Mouse (Mus musculus) liver, embryonic 13.5 days (tissue): ENCODE data around the gene Polr3e. TPM values are rescaled to one million over a fixed set of nuclear protein-coding genes. Genes with fewer than 3 reads are reported as not detected.

Experiments
- ATAC-seq: fragments of 200-750 bp; cut with Nextera tagmentation; 2 replicates; pipeline ENCODE4 v1.8.0; 2017; ENCODE audit warnings: low read depth, mild to moderate bottlenecking, moderate number of reproducible peaks, moderate library complexity
- DNase-seq: peaks from one replicate; pipeline ENCODE4 v3.0.0; 2022
- H3K27ac ChIP-seq: fragments of 300-500 bp; sonication (generic); 2 replicates; pipeline ENCODE4 v1.5.1; 2015; ENCODE audit warnings: moderate library complexity, mild to moderate bottlenecking, inconsistent platforms
- H3K27me3 ChIP-seq: fragments of 300-500 bp; sonication (generic); 2 replicates; pipeline ENCODE4 v1.6.1; 2015; ENCODE audit warnings: mild to moderate bottlenecking, inconsistent platforms
- H3K36me3 ChIP-seq: fragments of 300-500 bp; sonication (generic); 2 replicates; pipeline ENCODE4 v1.6.1; 2015; ENCODE audit warnings: mild to moderate bottlenecking, inconsistent platforms
- H3K4me1 ChIP-seq: fragments of 300-500 bp; sonication (generic); replicated peaks from 2 replicates; pipeline ENCODE4 v1.6.1; 2015; ENCODE audit warnings: inconsistent platforms
- H3K4me2 ChIP-seq: fragments of 300-500 bp; sonication (generic); 2 replicates; pipeline ENCODE4 v1.6.1; 2015; ENCODE audit warnings: inconsistent platforms, mild to moderate bottlenecking, moderate library complexity
- H3K4me3 ChIP-seq: fragments of 300-500 bp; sonication (generic); replicated peaks from 2 replicates; pipeline ENCODE4 v1.5.1; 2015; ENCODE audit warnings: mild to moderate bottlenecking, inconsistent platforms
- H3K9ac ChIP-seq: fragments of 300-500 bp; sonication (generic); 2 replicates; pipeline ENCODE4 v1.6.1; 2015; ENCODE audit warnings: mild to moderate bottlenecking, inconsistent platforms
- H3K9me3 ChIP-seq: fragments of 300-500 bp; sonication (generic); replicated peaks from 2 replicates; pipeline ENCODE4 v1.6.1; 2016; ENCODE audit warnings: inconsistent platforms
- WGBS: fragments of 180-500 bp; shearing (Covaris S2); methylation state at CpG from one replicate; pipeline ENCODE4 v1.1.7; 2015; ENCODE audit not compliant: insufficient replicate concordance; 5-methylcytosine and 5-hydroxymethylcytosine counted together
- polyA plus RNA-seq: library from polyadenylated mRNA; unstranded; fragments of >200 nt; fragmentation: Nextera tagmentation; extraction: Ambion mirVana; gene quantifications from 2 replicates; pipeline ENCODE4 v1.2.1, GENCODE M21; 2015

Gene Polr3e
- 19.3 and 21.1 TPM in 2 replicates for polyA plus RNA-seq

DNA sequence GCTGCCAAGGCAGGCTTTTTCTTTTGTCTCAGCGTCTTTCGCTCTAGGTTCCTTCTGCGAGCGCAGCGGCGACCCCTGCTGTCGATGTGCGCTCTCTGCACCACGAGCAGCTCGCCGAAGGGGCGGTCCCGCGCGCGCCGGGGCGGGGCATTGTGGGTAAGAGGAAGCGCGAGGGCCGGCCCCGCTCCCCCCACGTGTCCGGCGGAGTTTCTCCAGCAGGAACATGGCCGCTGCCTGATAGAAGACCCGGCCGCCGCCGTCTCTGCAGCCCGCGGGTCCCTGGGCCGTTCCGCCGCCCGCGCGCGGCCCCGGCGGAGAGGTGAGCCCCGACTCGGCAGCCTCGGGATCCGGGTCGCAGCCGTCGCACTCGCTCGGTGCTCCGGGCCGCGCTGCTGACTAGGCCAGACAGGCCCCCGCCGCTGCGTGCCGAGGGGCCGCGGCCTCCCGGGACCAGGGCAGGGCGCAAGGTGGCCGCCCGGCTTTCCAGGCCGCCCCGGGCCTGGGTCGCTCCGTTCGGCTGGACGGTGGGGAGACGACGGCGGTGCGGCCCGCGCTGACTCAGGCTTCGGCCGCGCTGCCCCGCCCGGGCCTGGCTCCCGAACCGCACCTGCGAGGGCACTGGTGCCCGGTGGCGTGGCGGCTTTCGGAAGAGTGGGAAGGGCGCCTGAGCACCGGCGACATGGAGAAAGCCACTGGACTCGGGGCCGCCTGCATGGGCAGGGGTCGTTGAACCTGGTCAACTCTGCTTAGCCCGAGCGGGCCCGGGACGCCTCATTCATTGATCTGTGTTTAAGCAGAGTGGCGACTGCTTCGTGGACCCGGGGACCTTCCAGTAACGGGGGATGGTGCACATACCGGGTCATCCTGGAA is at the start of gene Polr3e:
Gene Polr3e (plus strand): TSS at position 153 of the 870 bp plus-strand sequence.
- Histone ChIP-seq H3K36me3 (peaks cover 15% of the 10 kb centered on the region), H3K9me3 (no peaks in the 10 kb centered on the region), H3K27ac (peak within 1 kb of the TSS; percentile 92), H3K4me1 (peaks cover 35% of the 10 kb centered on the region), H3K4me3 (peak within 1 kb of the TSS; percentile 97), H3K4me2 (peak within 1 kb of the TSS; percentile 96), H3K9ac (peak within 1 kb of the TSS; percentile 97), H3K27me3 (no peaks in the 10 kb centered on the region)
- DNase-seq: peak; percentile 99
- WGBS: under 1% methylated on average over 102 of the region's 102 CpGs
- ATAC-seq: peak; percentile 87

DNA sequence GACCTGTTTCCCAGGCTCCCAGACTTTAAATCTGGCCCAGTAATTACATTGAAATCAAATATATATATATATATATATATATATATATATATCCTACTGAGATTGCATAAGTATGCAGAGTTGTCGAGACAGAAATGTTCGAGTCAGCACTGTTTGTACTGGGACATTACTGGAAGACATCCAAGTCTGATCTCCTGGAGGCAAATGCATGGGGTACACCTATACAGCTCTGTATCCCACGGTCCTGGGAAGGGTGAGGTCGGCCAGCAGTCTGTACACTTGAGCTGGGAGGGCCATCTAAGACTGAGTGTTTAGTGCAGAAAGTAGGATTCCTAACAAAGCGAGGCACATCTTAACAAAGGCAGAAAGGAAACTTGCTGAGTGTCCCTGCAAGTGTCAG is 47.7 kb upstream of the Polr3e start:
- DNase-seq: no peak
- no peak overlapping the region for H3K4me2 ChIP-seq
- H3K9ac ChIP-seq: peak overlapping the region; percentile 19; the same call in 1 of the 2 replicates
- H3K27me3 ChIP-seq: no peaks in the 10 kb centered on the region
- WGBS: 55% methylated on average over 5 of the region's 5 CpGs
- H3K9me3 ChIP-seq: no peaks in the 10 kb centered on the region
- peaks cover 58% of the 10 kb centered on the region for H3K36me3 ChIP-seq
- H3K4me1 ChIP-seq: peaks cover 98% of the 10 kb centered on the region
- H3K4me3 ChIP-seq: no peak overlapping the region
- H3K27ac ChIP-seq: peak overlapping the region; percentile 99
- ATAC-seq: no peak

DNA sequence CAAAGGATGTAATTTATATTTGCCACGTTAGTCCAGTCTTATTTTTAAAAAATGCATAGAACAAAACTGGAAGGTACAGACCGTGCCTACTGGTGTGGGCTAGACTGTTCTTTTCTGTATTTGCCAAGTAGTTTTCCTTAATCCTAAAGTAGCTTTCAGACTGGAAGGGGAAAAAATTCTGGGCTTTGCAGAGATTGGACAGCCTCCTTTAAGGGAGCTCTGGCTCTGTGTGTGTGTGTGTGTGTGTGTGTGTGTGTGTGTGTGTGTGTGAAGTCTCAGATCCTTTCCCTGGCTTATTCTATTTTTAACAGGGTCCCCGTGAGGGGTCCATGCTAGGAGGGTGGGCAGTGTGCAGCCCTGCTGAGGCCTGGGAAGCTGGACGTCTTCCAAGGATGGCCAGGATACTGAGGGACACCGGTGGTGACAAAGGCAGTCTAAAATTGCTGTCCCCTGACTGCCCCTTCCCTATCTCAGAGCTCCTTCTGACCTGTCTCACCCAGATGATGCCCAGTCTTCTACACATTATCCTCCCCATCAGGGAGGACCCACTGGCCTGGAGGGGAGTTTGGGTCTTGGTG is 47.0 kb upstream of the Polr3e start:
- Histone ChIP-seq H3K4me3 (no peak overlapping the region), H3K27me3 (no peaks in the 10 kb centered on the region), H3K4me2 (no peak overlapping the region), H3K4me1 (peaks cover 98% of the 10 kb centered on the region), H3K27ac (peak overlapping the region; percentile 99), H3K9ac (peak overlapping the region; percentile 50), H3K9me3 (no peaks in the 10 kb centered on the region), H3K36me3 (peaks cover 58% of the 10 kb centered on the region)
- WGBS: 70% methylated on average over 5 of the region's 5 CpGs
- ATAC-seq: no peak
- no peak for DNase-seq

DNA sequence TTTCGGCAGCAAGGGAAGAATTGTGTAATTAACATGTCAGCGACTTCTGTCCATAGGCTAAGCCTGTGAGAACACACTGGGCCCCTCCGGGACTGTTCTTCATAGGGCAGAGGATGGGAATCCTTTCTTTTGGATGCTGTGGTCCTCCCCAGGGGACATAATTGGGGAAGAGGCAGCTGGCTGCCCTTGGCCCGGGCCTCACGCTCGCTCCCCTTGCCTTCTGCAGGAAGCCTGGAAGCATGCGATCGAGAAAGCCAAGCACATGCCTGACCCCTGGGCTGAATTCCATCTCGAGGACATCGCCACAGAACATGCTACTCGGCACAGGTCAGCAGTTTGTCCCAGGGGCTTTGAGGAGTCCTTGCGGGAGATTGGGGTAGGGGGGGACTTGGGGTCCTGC is 44.5 kb upstream of the Polr3e start:
- Histone ChIP-seq H3K9ac (peak overlapping the region; percentile 20; the same call in 1 of the 2 replicates), H3K9me3 (no peaks in the 10 kb centered on the region), H3K4me3 (no peak overlapping the region), H3K27ac (peak overlapping the region; percentile 99), H3K4me2 (no peak overlapping the region), H3K27me3 (no peaks in the 10 kb centered on the region), H3K36me3 (peaks cover 62% of the 10 kb centered on the region), H3K4me1 (peaks cover 96% of the 10 kb centered on the region)
- 89% methylated on average over 12 of the region's 12 CpGs for WGBS
- ATAC-seq (no peak), DNase-seq (no peak)

DNA sequence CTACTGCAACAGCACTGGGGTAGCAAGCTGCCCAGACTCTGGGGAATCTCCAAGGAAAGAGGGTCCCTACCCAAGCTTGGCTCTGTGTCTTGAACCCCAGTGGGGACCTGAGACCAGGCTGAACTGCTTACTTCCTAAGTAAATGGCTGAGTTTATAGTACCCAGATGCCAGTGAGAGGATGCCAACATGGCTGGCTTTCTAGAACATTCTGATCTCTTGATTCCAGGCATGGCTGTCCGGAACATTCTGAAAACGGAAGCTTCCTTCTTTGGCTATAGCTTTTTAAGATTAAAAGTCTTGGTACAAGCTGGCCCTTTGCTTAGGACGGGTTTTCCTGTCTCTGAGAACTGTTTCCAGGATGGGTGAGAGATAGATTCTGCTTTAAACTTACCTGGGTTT is 43.5 kb upstream of the Polr3e start:
- H3K27me3 ChIP-seq: no peaks in the 10 kb centered on the region
- H3K4me1 ChIP-seq: peaks cover 96% of the 10 kb centered on the region
- DNase-seq (no peak), ATAC-seq (no peak)
- no peaks in the 10 kb centered on the region for H3K9me3 ChIP-seq
- peaks cover 64% of the 10 kb centered on the region for H3K36me3 ChIP-seq
- peak overlapping the region; percentile 76 for H3K9ac ChIP-seq
- peak overlapping the region; percentile 99 for H3K27ac ChIP-seq
- WGBS: 86% methylated on average over 3 of the region's 3 CpGs
- peak overlapping the region; percentile 38 for H3K4me3 ChIP-seq
- H3K4me2 ChIP-seq: peak overlapping the region; percentile 62

DNA sequence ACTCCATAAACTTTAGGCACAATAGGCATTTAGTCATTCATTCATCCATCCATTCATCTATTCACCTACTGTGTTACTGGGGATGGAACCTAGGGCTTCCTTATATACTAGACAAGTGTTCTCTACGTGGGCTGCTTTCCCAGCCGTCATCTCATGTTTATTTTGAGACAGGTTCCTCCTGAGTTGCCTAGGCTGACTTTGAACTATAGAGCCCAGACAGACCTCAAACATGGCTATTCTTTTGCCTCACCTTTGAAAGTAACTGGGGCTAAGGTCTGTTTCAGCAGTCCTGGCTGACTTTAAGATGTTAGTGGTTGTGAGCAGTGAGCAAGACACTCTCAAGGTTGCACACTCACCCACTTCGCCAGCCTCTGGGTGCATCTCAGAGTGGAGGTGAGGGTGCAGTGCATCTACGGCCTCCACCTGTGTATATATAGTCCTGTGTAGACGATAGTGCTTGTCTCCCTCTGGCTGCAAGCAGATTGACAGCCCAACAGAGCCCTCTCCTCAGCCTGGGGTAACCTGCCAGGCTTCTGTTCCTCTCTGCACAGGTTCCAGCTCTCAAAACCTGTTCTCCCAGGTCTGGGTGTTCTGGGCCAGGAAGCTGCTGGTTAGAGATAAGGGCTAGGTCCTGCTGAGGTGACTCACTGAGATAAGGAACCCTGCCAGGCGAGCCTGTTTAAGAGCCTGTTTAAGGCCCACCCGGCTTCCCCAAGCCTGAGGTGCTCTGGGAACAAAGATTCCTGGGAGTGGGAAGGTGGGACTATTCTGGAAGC is 42.6 kb upstream of the Polr3e start:
- peak; percentile 87 for DNase-seq
- ATAC-seq: peak; percentile 93
- Histone ChIP-seq H3K27me3 (no peaks in the 10 kb centered on the region), H3K4me2 (peak overlapping the region; percentile 62), H3K36me3 (peaks cover 67% of the 10 kb centered on the region), H3K27ac (peak overlapping the region; percentile 99), H3K4me3 (peak overlapping the region; percentile 38), H3K9me3 (no peaks in the 10 kb centered on the region), H3K9ac (peak overlapping the region; percentile 76), H3K4me1 (peaks cover 96% of the 10 kb centered on the region)
- WGBS: 20% methylated on average over 7 of the region's 7 CpGs

DNA sequence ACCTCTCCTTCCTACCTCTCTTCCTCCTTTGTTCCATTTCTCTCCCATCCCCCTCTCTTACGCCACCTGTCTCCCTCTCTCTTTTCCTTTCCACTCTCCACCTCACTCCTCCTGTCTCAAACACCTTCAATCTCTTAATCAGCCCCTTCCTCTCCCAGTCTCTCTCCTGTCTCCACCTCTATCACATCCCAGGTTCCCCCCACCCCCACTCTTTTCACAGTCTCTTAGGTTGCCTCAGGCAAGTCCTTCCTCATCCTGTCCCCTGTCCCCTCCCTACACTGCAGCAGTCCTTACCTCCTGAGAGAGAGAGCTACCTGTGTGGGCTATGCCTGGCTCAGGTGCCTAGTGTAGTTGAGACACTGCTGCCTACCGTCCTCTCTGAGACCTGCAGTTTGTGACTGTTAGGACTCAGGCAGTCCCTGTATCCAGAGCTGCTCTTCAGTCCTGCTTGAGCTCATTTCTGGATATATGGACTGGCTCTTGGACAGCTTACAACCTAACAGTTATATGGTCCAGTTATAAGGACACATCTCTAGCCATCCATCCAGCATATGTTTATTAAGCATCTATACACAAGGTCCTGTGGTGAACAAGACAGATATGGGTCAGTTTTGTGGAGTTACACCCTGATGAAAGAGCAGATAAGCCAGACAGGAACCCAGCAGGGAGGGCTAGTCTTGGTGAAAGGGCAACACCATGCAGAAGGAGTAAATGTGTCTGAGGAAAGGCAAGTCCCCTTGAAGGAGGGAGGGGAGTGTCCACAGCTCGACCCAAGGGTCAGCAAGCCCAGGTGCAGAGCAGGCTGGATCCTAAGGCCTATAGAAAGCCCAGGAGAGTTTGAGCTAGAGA is 41.8 kb upstream of the Polr3e start:
- Histone ChIP-seq H3K36me3 (peaks cover 68% of the 10 kb centered on the region), H3K4me1 (peaks cover 96% of the 10 kb centered on the region), H3K27ac (peak overlapping the region; percentile 99), H3K9me3 (no peaks in the 10 kb centered on the region), H3K4me3 (peak overlapping the region; percentile 38), H3K27me3 (no peaks in the 10 kb centered on the region), H3K9ac (peak overlapping the region; percentile 76), H3K4me2 (peak overlapping the region; percentile 62)
- ATAC-seq (peak; percentile 51), DNase-seq (no peak)
- 36% methylated on average over 3 of the region's 3 CpGs for WGBS

DNA sequence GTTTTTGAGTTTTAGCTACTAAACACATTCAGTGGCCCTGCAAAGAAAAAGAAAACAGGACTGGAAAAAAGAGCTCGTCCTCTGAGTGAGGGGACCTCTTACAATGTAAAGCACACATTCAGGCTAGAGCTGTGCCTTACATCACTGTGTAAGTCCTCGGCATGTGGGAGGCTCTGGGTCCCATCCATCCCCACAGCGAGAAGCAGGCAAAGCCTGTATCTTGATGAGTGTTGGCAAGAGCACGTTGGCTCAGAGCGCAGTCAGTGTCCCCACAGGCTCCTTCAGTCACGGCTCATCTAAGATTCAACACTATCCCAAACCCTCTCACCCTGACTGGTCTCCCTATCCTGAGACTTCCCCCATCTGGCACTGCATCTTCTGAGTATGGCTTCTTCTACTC is 39.3 kb upstream of the Polr3e start:
- 81% methylated on average over 6 of the region's 6 CpGs for WGBS
- Histone ChIP-seq H3K27ac (peak overlapping the region; percentile 93), H3K27me3 (no peaks in the 10 kb centered on the region), H3K9me3 (no peaks in the 10 kb centered on the region), H3K36me3 (peaks cover 71% of the 10 kb centered on the region), H3K9ac (peak overlapping the region; percentile 51), H3K4me1 (peaks cover 98% of the 10 kb centered on the region), H3K4me3 (0 out of 2 replicates have a peak overlapping the region, but pooled peaks have one; percentile 9), H3K4me2 (peak overlapping the region; percentile 81)
- no peak for ATAC-seq
- no peak for DNase-seq

DNA sequence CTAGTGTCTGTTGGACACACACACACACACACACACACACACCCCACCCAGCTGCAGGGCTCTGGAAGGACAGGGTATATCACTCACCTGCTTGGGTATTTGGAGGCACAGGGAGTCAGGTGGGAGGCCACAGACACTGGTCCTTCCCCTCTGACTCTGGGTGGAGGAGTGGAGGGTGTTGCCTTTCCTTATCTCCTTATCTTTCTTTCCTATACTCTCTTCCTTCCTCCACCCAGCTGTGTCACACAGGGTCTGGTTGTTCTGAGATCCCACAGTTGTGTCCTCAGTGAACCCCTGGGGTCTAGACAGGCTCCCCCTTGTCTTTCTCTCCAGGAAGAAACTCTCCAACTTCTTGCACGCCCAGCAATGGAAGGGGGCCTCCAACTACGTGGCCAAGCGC is 37.6 kb upstream of the Polr3e start:
- Histone ChIP-seq H3K4me3 (peak overlapping the region; percentile 70), H3K36me3 (peaks cover 78% of the 10 kb centered on the region), H3K4me2 (peak overlapping the region; percentile 81)

DNA sequence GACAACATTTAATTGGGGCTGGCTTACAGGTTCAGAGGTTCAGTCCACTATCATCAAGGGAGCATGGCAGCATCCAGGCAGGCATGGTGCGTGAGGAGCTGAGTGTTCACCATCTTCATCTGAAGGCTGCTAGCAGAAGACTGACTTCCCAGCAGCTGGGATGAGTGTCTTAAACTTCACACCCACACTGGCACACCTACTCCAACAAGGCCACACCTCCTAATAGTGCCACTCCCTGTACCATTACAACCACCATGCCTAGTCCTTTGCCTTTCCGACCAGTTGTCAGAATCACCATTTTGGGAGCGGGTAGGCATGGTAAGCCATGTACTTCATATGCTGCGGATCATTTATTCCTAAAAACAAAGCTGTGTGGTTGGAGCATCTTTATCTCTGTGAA is 36.8 kb upstream of the Polr3e start:
- Histone ChIP-seq H3K27ac (peak overlapping the region; percentile 93), H3K9ac (peak overlapping the region; percentile 83), H3K36me3 (peaks cover 86% of the 10 kb centered on the region), H3K4me3 (peak overlapping the region; percentile 70), H3K27me3 (no peaks in the 10 kb centered on the region), H3K4me1 (peaks cover 98% of the 10 kb centered on the region), H3K9me3 (no peaks in the 10 kb centered on the region), H3K4me2 (peak overlapping the region; percentile 81)
- ATAC-seq: peak; percentile 60
- 87% methylated on average over 4 of the region's 4 CpGs for WGBS
- DNase-seq: no peak

More for the DNA sequence above, 37.6 kb upstream of the Polr3e start:
- H3K9me3 ChIP-seq: no peaks in the 10 kb centered on the region
- WGBS: 72% methylated on average over 3 of the region's 3 CpGs
- peak; percentile 76 for ATAC-seq
- H3K4me1 ChIP-seq: peaks cover 98% of the 10 kb centered on the region
- DNase-seq: peak; percentile 58
- H3K27ac ChIP-seq: peak overlapping the region; percentile 93
- no peaks in the 10 kb centered on the region for H3K27me3 ChIP-seq
- H3K9ac ChIP-seq: peak overlapping the region; percentile 83
